Mouse (Mus musculus): ENCODE measurements at regions not wholly inside any gene's neighbourhood (a gene's known extent, or its start where the extent isn't known, plus 50 kb on each side); places are given as distances from the start of the nearest gene placed in this dataset.
"Not testable (repeated sequence)": the region's sequence is repeated elsewhere in the genome, so short reads cannot be mapped to it uniquely, and the experiment has no call there.

DNA sequence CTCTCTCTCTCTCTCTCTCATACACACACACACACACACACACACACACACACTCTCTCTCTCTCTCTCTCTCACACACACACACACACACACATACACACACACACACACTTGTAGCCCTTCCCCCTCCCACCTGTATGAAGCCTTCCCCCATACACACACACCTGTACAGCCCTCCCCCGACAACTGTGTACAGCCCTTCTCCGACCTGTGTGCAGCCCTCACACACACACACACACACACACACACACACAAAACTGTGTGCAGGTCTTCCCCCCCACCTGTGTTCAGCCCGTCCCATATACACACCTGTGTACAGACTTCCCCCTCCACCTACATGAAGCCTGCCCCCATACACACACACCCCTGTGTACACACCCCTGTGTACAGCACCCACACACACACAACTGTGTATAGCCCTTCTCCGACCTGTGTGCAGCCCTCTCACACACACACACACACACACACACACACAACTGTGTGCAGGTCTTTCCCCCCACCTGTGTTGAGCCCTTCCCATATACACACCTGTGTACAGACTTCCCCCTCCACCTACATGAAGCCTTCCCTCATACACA, 88.0 kb upstream of the Pou3f3 start:
- TF ChIP-seq CTCF (IDR thresholded peaks at IDR 0.05; ENCODE audit: extremely low read depth, insufficient read length, insufficient replicate concordance, low read depth, low read length); POLR2A (IDR thresholded peaks at IDR 0.05; ENCODE audit: low read depth, low read length): not testable (repeated sequence)

All from small intestine, adult 2 months (tissue).